Mouse (Mus musculus): ENCODE data around the gene Ccdc17.

GRCm38 (mm10) chr4:116553035-116553434, 43.4 kb upstream of the Ccdc17 start:
- TF ChIP-seq CTCF (IDR thresholded peaks at IDR 0.05; ENCODE audit: borderline replicate concordance, insufficient read depth, low read depth, low read length), result no peak
- no peak for TF ChIP-seq POLR2A (IDR thresholded peaks at IDR 0.05; ENCODE audit: borderline replicate concordance, insufficient read depth, low read length)

Data from cerebellum, adult 2 months (tissue).